Mouse (Mus musculus): ENCODE results near the gene Mid1.
"Not testable (repeated sequence)": the region's sequence is repeated elsewhere in the genome, so short reads cannot be mapped to it uniquely, and the experiment has no call there.

The Mid1 gene

DNA sequence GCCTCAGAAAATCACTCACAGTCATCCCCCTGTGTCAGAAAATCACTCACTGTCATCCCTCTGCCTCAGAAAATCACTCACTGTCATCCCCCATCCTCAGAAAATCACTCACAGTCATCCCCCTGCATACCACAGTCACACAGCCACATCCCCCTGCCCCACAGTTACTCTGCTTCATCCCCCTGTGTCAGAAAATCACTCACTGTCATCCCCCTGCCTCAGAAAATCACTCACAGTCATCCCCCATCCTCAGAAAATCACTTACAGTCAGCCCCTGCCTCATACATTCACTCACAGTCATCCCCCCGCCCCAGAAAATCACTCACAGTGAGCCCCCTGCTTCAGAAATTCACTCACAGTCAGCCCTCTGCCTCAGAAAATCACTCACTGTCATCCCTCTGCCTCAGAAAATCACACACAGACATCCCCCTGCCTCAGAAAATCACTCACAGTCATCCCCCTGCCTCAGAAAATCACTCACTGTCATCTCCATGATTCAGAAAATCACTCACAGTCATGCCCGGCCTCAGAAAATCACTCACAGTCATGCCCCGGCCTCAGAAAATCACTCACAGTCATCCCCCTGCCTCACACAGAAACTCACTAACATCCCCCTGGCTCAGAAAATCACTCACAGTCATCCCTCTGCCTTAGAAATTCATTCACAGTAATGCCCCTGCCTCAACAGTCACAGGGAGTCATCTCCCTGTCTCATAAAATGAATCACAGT lies 315.1 kb downstream of the Mid1 start:
- DNase-seq (ENCODE audit: low read depth, low spot score): not testable (repeated sequence)

DNA sequence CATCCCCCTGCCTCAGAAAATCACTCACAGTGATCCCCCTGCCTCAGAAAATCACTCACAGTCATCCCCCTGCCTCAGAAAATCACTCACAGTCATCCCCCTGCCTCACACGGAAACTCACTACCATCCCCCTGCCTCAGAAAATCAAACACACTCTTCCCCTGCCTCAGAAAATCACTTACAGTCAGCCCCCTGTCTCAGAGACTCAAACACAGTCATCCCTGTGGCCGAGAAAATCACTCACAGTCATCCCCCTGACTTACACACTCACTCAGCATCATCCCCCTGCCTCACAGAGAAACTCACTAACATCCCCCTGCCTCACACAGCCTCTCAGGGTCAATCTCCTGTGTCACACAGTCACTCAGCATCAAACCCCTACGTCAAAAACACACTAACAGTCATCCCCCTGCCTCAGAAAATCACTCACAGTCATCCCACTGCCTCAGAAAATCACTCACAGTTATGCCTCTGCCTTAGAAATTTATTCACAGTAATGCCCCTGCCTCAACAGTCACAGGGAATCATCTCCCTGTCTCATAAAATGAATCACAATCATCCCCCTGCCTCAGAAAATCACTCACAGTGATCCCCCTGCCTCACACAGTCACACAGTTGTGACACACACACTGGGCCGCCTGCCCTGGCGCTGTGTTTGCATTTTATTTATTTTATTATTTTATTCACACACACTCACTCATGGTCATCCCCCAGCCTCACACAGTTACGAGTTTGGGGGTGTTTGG lies 315.8 kb downstream of the Mid1 start:
- not testable (repeated sequence) for DNase-seq (ENCODE audit: low read depth, low spot score)

DNA sequence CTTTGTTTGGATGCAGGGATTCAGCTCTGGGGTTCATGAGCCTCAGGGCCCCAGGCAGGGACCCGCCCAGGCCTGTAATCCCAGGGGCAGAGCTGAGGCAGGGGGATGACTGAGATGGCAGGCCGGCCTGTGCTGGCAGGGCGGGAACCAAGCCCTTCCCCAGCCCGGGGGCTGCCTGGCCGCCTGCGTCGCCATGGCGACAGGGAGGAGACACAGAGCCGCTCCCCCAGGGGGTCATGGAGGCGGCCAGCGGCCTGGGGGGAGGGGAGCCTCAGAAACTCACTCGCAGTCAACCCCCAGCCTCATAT lies 316.3 kb downstream of the Mid1 start:
- not testable (repeated sequence) for DNase-seq (ENCODE audit: low read depth, low spot score)

DNA sequence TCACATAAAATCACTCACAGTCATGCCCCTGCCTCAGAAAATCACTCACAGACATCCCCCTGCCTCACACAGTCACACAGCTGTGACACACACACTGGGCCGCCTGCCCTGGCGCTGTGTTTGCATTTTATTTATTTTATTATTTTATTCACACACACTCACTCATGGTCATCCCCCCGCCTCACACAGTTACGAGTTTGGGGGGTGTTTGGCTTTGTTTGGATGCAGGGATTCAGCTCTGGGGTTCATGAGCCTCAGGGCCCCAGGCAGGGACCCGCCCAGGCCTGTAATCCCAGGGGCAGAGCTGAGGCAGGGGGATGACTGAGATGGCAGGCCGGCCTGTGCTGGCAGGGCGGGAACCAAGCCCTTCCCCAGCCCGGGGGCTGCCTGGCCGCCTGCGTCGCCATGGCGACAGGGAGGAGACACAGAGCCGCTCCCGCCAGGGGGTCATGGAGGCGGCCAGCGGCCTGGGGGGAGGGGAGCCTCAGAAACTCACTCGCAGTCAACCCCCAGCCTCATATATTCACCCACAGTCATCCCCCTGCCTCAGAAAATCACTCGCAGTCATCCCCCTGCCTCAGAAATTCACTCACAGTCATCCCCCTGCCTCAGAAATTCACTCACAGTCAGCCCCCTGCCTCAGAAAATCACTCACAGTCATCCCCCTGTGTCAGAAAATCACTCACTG lies 317.7 kb downstream of the Mid1 start:
- DNase-seq (ENCODE audit: low read depth, low spot score): not testable (repeated sequence)

DNA sequence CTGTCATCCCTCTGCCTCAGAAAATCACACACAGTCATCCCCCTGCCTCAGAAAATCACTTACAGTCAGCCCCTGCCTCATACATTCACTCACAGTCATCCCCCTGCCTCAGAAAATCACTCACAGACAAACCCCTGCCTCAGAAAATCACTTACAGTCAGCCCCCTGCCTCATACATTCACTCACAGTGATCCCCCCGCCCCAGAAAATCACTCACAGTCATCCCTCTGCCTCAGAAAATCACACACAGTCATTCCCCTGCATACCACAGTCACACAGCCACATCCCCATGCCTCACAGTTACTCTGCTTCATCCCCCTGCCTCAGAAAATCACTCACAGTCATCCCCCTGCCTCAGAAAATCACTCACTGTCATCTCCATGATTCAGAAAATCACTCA lies 318.5 kb downstream of the Mid1 start:
- not testable (repeated sequence) for DNase-seq (ENCODE audit: low read depth, low spot score)

DNA sequence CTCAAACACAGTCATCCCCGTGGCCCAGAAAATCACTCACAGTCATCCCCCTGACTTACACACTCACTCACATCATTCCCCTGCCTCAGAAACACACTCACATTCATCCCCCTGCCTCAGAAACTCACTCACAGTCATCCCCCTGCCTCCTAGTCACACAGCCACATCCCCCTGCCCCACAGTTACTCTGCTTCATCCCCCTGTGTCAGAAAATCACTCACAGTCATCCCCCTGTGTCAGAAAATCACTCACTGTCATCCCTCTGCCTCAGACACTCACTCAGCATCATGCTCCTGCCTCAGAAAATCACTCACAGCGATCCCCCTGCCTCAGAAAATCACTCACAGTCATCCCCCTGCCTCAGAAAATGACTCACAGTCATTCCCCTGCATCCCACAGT lies 319.2 kb downstream of the Mid1 start:
- DNase-seq (ENCODE audit: low read depth, low spot score): not testable (repeated sequence)

DNA sequence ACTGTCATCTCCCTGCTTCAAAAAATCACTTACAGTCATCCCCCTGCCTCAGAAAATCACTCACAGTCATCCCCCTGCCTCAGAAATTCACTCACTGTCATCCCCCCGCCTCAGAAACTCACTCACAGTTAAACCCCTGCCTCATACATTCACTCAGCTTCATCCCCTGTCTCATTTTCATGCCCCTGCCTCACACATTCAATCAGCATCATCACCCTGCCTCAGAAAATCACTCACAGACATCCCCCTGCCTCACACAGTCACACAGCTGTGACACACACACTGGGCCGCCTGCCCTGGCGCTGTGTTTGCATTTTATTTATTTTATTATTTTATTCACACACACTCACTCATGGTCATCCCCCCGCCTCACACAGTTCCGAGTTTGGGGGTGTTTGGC lies 319.8 kb downstream of the Mid1 start:
- DNase-seq (ENCODE audit: low read depth, low spot score): not testable (repeated sequence)

DNA sequence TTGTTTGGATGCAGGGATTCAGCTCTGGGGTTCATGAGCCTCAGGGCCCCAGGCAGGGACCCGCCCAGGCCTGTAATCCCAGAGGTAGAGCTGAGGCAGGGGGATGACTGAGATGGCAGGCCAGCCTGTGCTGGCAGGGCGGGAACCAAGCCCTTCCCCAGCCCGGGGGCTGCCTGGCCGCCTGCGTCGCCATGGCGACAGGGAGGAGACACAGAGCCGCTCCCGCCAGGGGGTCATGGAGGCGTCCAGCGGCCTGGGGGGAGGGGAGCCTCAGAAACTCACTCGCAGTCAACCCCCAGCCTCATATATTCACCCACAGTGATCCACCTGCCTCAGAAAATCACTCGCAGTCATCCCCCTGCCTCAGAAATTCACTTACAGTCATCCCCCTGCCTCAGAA lies 320.2 kb downstream of the Mid1 start:
- not testable (repeated sequence) for DNase-seq (ENCODE audit: low read depth, low spot score)

DNA sequence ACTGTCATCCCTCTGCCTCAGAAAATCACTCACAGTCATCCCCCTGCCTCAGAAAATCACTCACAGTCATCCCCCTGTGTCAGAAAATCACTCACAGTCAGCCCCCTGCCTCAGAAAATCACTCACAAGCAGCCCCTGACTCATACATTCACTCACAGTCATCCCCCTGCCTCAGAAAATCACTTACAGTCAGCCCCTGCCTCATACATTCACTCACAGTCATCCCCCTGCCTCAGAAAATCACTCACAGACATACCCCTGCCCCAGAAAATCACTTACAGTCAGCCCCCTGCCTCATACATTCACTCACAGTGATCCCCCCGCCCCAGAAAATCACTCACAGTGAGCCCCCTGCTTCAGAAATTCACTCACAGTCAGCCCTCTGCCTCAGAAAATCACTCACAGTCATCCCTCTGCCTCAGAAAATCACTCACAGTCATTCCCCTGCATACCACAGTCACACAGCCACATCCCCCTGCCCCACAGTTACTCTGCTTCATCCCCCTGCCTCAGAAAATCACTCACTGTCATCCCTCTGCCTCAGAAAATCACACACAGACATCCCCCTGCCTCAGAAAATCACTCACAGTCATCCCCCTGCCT lies 320.8 kb downstream of the Mid1 start:
- not testable (repeated sequence) for DNase-seq (ENCODE audit: low read depth, low spot score)

DNA sequence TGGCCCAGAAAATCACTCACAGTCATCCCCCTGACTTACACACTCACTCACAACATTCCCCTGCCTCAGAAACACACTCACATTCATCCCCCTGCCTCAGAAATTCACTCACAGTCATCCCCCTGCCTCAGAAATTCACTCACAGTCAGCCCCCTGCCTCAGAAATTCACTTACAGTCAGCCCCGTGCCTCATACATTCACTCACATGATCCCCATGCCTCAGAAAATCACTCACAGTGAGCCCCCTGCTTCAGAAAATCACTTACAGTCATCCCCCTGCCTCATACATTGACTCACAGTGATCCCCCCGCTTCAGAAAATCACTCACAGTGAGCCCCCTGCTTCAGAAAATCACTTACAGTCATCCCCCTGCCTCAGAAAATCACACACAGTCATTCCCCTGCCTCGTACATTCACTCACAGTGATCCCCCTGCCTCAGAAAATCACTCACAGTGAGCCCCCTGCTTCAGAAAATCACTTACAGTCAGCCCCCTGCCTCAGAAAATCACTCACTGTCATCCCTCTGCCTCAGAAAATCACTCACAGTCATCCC lies 321.8 kb downstream of the Mid1 start:
- DNase-seq (ENCODE audit: low read depth, low spot score): not testable (repeated sequence)

DNA sequence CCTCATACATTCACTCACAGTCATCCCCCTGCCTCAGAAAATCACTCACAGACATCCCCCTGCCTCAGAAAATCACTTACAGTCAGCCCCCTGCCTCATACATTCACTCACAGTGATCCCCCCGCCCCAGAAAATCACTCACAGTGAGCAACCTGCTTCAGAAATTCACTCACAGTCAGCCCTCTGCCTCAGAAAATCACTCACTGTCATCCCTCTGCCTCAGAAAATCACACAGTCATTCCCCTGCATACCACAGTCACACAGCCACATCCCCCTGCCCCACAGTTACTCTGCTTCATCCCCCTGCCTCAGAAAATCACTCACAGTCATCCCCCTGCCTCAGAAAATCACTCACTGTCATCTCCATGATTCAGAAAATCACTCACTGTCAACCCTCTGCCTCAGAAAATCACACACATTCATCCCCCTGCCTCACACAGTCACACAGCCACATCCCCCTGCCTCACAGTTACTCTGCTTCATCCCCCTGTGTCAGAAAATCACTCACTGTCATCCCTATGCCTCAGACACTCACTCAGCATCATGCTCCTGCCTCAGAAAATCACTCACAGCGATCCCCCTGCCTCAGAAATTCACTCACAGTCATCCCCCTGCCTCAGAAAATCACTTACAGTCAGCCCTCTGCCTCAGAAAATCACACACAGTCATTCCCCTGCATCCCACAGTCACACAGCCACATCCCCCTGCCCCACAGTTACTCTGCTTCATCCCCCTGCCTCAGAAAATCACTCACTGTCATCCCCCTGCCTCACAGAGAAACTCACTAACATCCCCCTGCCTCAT lies 322.6 kb downstream of the Mid1 start:
- not testable (repeated sequence) for DNase-seq (ENCODE audit: low read depth, low spot score)

DNA sequence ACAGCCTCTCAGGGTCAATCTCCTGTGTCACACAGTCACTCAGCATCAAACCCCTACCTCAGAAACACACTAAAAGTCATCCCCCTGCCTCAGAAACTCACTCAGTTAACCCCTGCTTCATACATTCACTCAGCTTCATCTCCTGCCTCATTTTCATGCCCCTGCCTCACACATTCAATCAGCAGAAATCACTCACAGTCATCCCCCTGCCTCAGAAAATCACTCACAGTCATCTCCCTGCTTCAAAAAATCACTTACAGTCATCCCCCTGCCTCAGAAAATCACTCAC lies 323.1 kb downstream of the Mid1 start:
- not testable (repeated sequence) for DNase-seq (ENCODE audit: low read depth, low spot score)

DNA sequence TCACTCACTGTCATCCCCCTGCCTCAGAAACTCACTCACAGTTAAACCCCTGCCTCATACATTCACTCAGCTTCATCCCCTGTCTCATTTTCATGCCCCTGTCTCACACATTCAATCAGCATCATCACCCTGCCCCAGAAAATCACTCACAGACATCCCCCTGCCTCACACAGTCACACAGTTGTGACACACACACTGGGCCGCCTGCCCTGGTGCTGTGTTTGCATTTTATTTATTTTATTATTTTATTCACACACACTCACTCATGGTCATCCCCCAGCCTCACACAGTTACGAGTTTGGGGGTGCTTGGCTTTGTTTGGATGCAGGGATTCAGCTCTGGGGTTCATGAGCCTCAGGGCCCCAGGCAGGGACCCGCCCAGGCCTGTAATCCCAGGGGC lies 323.6 kb downstream of the Mid1 start:
- DNase-seq (ENCODE audit: low read depth, low spot score): not testable (repeated sequence)

DNA sequence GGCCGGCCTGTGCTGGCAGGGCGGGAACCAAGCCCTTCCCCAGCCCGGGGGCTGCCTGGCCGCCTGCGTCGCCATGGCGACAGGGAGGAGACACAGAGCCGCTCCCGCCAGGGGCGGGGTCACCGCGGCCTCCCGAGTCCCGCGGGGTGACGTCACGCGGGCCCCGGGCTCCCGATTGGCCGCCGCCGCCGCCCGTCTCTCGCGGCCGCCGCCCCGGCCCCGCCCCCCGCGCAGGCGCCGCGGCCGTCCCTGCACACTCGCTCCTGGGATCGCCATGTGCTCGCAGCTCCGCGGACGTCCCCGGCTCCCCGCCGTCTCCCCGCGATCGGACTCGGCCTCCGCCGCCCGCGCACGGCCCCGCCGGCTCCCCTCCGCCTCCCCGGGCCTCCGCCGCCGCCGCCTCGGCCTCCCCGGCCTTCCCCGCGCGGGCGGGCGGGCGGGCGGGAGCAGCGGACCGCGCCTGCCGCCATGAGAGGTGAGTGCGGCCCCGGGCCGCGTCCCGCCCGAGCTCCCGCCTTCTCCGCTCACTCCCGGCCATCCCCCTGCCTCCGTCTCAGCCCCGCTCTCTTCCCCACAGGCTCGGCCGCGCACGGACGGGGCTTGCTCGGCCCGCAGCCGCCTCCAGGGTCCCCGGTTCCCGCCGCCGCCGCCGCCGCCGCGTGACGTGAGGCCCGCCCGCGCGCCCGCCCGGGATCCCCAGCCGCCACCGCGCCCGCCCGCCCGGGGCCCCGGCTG lies 324.2 kb downstream of the Mid1 start, which contains the start of gene Gm21887:
Gene Gm21887, plus strand, starts transcription at position 644 of the 735 bp plus-strand sequence.
- peak; percentile 98 for DNase-seq (ENCODE audit: low read depth, low spot score)

DNA sequence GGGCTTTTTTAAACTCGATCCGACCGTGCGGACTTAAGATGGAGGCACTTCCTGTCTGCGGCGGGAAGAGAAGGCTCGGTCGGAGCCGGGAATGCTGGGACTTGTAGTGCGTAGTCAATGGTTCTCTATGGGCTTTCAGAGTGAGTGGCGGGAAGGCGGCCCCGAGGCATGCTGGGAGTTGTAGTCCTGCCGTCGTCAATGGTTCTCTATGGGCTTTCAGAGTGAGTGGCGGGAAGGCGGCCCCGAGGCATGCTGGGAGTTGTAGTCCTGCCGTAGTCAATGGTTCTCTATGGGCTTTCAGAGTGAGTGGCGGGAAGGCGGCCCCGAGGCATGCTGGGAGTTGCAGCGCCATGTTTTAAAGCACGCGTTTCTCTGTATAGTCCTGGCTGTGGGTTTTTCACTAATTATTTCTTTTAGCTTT lies 324.8 kb downstream of the Mid1 start:
- DNase-seq (ENCODE audit: low read depth, low spot score): peak; percentile 100

DNA sequence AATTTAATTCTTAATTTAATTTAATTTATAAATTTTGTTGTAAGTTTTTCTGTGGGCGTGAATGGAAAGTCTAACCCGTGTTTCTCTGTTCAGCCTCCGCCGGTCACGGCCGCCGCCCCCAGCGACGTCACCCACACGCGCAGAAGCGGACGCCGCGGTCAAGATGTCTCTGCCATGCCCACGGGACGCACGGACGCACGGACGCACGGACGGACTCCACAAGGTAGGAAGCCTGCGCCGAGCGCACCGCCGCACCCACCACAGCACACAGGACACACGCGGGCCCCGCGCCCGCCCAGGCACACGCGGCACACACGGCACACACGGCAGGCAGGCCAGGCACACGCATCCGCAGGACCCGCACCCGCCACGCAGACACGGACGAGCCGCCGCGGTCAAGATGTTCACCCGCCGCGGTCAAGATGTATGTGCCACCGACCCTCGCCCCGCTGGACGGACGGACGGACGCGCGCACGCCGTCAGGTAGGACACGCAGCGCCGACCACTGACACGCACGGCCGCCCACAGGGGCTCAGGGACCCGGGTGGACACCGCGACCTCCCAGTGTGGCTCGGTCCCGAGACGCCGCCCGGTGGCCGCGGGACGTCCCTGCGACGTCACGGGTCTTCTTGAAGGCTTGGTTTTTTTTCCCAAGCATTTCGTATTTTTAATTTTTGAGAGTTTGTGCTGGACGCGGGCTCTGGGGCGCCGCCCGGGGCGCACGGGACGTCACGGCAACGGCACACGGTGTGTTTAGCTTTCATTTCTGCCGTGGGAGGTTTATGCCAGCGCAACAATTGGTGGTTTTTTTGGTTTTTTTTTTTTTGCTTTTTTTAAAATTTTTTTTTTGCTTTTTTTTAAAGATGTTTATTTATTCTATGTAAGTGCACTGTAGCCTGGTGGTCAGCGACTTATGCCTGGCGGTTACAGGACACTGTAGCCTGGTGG lies 325.9 kb downstream of the Mid1 start:
- DNase-seq (ENCODE audit: low read depth, low spot score): peak; percentile 56

DNA sequence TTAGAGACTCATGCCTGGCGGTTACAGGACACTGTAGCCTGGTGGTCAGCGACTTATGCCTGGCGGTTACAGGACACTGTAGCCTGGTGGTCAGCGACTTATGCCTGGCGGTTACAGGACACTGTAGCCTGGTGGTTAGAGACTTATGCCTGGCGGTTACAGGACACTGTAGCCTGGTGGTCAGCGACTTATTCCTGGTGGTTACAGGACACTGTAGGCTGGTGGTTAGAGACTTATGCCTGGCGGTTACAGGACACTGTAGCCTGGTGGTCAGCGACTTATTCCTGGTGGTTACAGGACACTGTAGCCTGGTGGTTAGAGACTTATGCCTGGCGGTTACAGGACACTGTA lies 326.5 kb downstream of the Mid1 start:
- not testable (repeated sequence) for DNase-seq (ENCODE audit: low read depth, low spot score)

DNA sequence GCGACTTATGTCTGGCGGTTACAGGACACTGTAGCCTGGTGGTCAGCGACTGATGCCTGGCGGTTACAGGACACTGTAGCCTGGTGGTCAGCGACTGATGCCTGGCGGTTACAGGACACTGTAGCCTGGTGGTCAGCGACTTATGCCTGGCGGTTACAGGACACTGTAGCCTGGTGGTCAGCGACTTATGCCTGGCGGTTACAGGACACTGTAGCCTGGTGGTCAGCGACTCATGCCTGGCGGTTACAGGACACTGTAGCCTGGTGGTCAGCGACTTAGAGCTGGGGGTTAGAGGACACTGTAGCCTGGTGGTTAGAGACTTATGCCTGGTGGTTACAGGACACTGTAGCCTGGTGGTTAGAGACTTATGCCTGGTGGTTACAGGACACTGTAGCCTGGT lies 328.4 kb downstream of the Mid1 start:
- not testable (repeated sequence) for DNase-seq (ENCODE audit: low read depth, low spot score)

DNA sequence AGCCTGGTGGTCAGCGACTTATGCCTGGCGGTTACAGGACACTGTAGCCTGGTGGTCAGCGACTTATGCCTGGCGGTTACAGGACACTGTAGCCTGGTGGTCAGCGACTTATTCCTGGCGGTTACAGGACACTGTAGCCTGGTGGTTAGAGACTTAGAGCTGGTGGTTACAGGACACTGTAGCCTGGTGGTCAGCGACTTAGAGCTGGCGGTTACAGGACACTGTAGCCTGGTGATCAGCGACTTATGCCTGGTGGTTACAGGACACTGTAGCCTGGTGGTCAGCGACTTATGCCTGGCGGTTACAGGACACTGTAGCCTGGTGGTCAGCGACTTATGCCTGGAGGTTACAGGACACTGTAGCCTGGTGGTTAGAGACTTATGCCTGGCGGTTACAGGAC lies 329.0 kb downstream of the Mid1 start:
- not testable (repeated sequence) for DNase-seq (ENCODE audit: low read depth, low spot score)
